Mouse (Mus musculus) MEL (cell line): ENCODE results near the gene Rxfp2.

Experiments
- CTCF ChIP-seq, 3 experiments: IDR thresholded peaks in 2 of 3; conservative IDR thresholded peaks in 1 of 3; 2 replicates each; pipeline ENCODE4 v1.5.1; 2011 to 2012; ENCODE audit warnings: low read length in 3 of 3, low read depth in 2 of 3, mild to moderate bottlenecking in 2 of 3, improper control_type of control experiment in 1 of 3, inconsistent platforms in 1 of 3, mixed read lengths in 1 of 3, moderate library complexity in 1 of 3; ENCODE audit not compliant: control insufficient read depth in 1 of 3, insufficient read depth in 1 of 3, poor library complexity in 1 of 3, severe bottlenecking in 1 of 3
- EP300 ChIP-seq, 2 experiments: IDR thresholded peaks; 2 replicates each; pipeline ENCODE4 v1.6.1; 2011; ENCODE audit warnings: improper control_type of control experiment in 2 of 2, low read length in 2 of 2, low read depth in 1 of 2, mild to moderate bottlenecking in 1 of 2
- ETS1 ChIP-seq: IDR thresholded peaks from 2 replicates; pipeline ENCODE4 v1.6.1; 2012; ENCODE audit warnings: low read depth, mild to moderate bottlenecking, inconsistent platforms, low read length, improper control_type of control experiment, moderate library complexity
- HCFC1 ChIP-seq: IDR thresholded peaks from 2 replicates; pipeline ENCODE4 v1.6.1; 2012; ENCODE audit warnings: low read depth, mild to moderate bottlenecking, inconsistent platforms, low read length, improper control_type of control experiment, moderate library complexity
- MEF2A ChIP-seq: IDR thresholded peaks from 2 replicates; pipeline ENCODE4 v1.6.1; 2014; ENCODE audit warnings: low read depth, mild to moderate bottlenecking, inconsistent platforms, low read length, improper control_type of control experiment; ENCODE audit not compliant: poor library complexity, insufficient replicate concordance, severe bottlenecking; ENCODE audit errors: extremely low read depth
- MYB ChIP-seq: IDR thresholded peaks from 2 replicates; pipeline ENCODE4 v1.6.1; 2011; ENCODE audit warnings: mild to moderate bottlenecking, low read depth, low read length, improper control_type of control experiment
- NELFE ChIP-seq: IDR thresholded peaks from 2 replicates; pipeline ENCODE4 v1.6.1; 2011; ENCODE audit warnings: low read depth, low read length, improper control_type of control experiment
- POLR2A ChIP-seq, 2 experiments: IDR thresholded peaks; 2 replicates each; pipeline ENCODE4 v1.6.1; 2011 to 2012; ENCODE audit warnings: low read length in 2 of 2, mild to moderate bottlenecking in 2 of 2, control low read depth in 1 of 2, improper control_type of control experiment in 1 of 2, low read depth in 1 of 2, moderate library complexity in 1 of 2; ENCODE audit not compliant: control insufficient read depth in 1 of 2, insufficient read depth in 1 of 2, poor library complexity in 1 of 2
- POLR2AphosphoS2 ChIP-seq: IDR thresholded peaks from 2 replicates; pipeline ENCODE4 v1.6.1; 2011; ENCODE audit warnings: low read length, improper control_type of control experiment
- POLR2AphosphoS5 ChIP-seq: IDR thresholded peaks from 2 replicates; pipeline ENCODE4 v1.6.1; 2012; ENCODE audit warnings: low read depth, borderline replicate concordance, mild to moderate bottlenecking, inconsistent platforms, low read length, moderate library complexity, mixed read lengths
- RAD21 ChIP-seq: IDR thresholded peaks from 2 replicates; pipeline ENCODE4 v1.6.1; 2011; ENCODE audit warnings: mild to moderate bottlenecking, low read depth, low read length, improper control_type of control experiment
- TCF12 ChIP-seq: IDR thresholded peaks from 2 replicates; pipeline ENCODE4 v1.6.1; 2014; ENCODE audit warnings: low read depth, mild to moderate bottlenecking, inconsistent platforms, low read length, improper control_type of control experiment, moderate library complexity
- ZKSCAN1 ChIP-seq: IDR thresholded peaks from 2 replicates; pipeline ENCODE4 v1.6.1; 2012; ENCODE audit warnings: low read depth, mild to moderate bottlenecking, inconsistent platforms, low read length, improper control_type of control experiment, moderate library complexity
- ZMIZ1 ChIP-seq: IDR thresholded peaks from 2 replicates; pipeline ENCODE4 v1.6.1; 2012; ENCODE audit warnings: low read depth, mild to moderate bottlenecking, inconsistent platforms, low read length, improper control_type of control experiment, moderate library complexity

DNA sequence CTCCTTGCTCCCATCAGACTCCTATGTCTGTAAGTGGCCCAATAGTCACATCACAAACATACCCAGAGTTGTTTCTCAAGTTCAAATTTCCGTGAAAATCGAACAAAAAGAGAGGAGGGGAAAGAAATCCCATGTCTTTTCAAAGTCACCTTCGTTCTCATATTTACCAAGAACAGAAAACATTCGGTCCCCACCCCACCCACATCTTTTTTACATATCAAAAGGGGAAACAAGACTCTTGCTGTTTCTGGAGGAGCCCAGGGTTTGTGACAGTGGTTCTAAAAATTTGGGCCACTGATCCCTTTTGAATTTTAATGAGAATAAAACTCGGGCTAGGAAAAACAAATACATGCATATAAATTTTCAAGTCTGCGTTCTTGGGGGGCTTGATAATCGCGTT lies 92.8 kb downstream of the Rxfp2 start:
- TF ChIP-seq CTCF (IDR thresholded peaks at IDR 0.05 in 2 of 3, conservative IDR thresholded peaks at IDR 0.05 in 1 of 3; ENCODE audit: control insufficient read depth in 1 of 3, insufficient read depth in 1 of 3, low read depth in 2 of 3, low read length in 3 of 3, poor library complexity in 1 of 3, severe bottlenecking in 1 of 3) (no peak), MEF2A (no peak), POLR2A (IDR thresholded peaks at IDR 0.05; ENCODE audit: control insufficient read depth in 1 of 2, insufficient read depth in 1 of 2, low read depth in 1 of 2, low read length in 2 of 2, poor library complexity in 1 of 2) (no peak), HCFC1 (no peak), TCF12 (no peak), EP300 (IDR thresholded peaks at IDR 0.05; ENCODE audit: low read depth in 1 of 2, low read length in 2 of 2) (no peak), POLR2AphosphoS2 (no peak), MYB (no peak), ZKSCAN1 (no peak), POLR2AphosphoS5 (no peak), RAD21 (no peak), ETS1 (no peak), NELFE (no peak), ZMIZ1 (no peak)
